Mouse (Mus musculus) liver, adult 2 months (tissue): ENCODE data around the gene Wdr54.

Source experiments
- CTCF ChIP-seq: fragments of 200-500 bp; IDR thresholded peaks from 2 replicates; pipeline ENCODE4 v1.5.1; 2011; ENCODE audit warnings: low read depth, low read length, control low read depth
- POLR2A ChIP-seq: fragments of 200-500 bp; IDR thresholded peaks from 2 replicates; pipeline ENCODE4 v1.6.1; 2011; ENCODE audit warnings: low read length, control low read depth; ENCODE audit not compliant: insufficient read depth; ENCODE audit errors: extremely low read depth

- TF ChIP-seq CTCF (peak; percentile 64), POLR2A (peak; percentile 66; the same call in 1 of the 2 replicates)
Observed at GRCm38 (mm10) chr6:83101316-83101687, 54.9 kb downstream of the Wdr54 start, which contains the start of the genes Ccdc142 and Gm42688.
